Comparison of ENCODE assay signal across 17 mouse cellular contexts in the genomic region with DNA sequence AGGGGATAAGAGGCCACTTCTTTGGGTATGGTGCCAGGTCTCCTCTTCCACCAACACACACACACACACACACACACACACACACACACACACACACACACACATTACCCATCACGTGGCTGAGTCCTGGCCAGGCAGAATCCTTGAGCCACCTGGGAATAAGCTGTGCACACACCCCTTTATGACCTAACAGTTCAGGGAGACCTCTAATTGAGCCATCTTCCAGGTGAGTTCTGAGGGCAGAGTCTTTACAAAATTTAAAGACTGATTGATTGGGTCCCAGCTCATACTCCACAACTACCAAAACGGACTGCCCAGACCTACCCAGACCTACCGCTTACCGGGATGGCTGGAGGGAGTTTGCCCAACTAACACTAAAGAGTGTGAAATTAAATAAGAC. TPM values are rescaled to one million over a fixed set of nuclear protein-coding genes. Genes with fewer than 3 reads are reported as not detected.
"Had no signal": no experiment of that assay in that cellular context is flagged by ENCODE, and none has a peak within 500 bp of the region (broad histone marks: within the 10 kb centered on the region; RNA-seq: fewer than 3 reads in every experiment).

No protein-coding gene starts in this region.

- H3K27ac ChIP-seq: kidney, postnatal 0 days; layer of hippocampus, adult 2 months; liver, embryonic 13.5 days; midbrain, embryonic 15.5 days; neural tube, embryonic 13.5 days; stomach, embryonic 15.5 days had no signal

- H3K4me2 ChIP-seq: liver, embryonic 13.5 days; midbrain, embryonic 15.5 days; neural tube, embryonic 13.5 days; stomach, embryonic 15.5 days had no signal

- H3K9me3 ChIP-seq: liver, embryonic 13.5 days; midbrain, embryonic 15.5 days; neural tube, embryonic 13.5 days; stomach, embryonic 15.5 days had no signal

- ATAC-seq: intestine, postnatal 0 days; midbrain, embryonic 15.5 days had no signal

- DNase-seq: kidney, adult 2 months; kidney, postnatal 25 days; layer of hippocampus, adult 9-11 months; liver, embryonic 13.5 days; lung, adult 2 months; lung, postnatal 14 days; lung, postnatal 4 days; thymus, adult 2 months; thymus, postnatal 14 days; thymus, postnatal 4 days had no signal

- H3K36me3 ChIP-seq: liver, embryonic 13.5 days; midbrain, embryonic 15.5 days; neural tube, embryonic 13.5 days; stomach, embryonic 15.5 days had no signal

- H3K4me3 ChIP-seq: layer of hippocampus, adult 2 months; liver, embryonic 13.5 days; midbrain, embryonic 15.5 days; neural tube, embryonic 13.5 days; stomach, embryonic 15.5 days had no signal

- H3K9ac ChIP-seq: liver, embryonic 13.5 days; midbrain, embryonic 15.5 days; neural tube, embryonic 13.5 days; stomach, embryonic 15.5 days had no signal

RNA-seq across cellular contexts. Expression of gene Pitx2, which starts 10.1 kb away (rescaled TPM):
- polyA plus RNA-seq: liver, adult 2 months had no signal
